8 mouse cellular contexts compared by ENCODE assay signal in genomic region chr3:95659948-95660347, GRCm38 (mm10). TPM values are rescaled to one million over a fixed set of nuclear protein-coding genes. Genes with fewer than 3 reads are reported as not detected.
DNase-seq lines count a peak whose midpoint lies in the region; ATAC-seq and TF ChIP-seq lines count a peak whose summit lies in the region.

No protein-coding gene starts in this region.

- WGBS in heart, embryonic 12.5 days: 1% methylated on average over 8 of the region's 8 CpGs
- WGBS in forebrain, embryonic 15.5 days: 2% methylated on average over 8 of the region's 8 CpGs
- under 1% methylated on average over 8 of the region's 8 CpGs for WGBS in liver, embryonic 16.5 days (ENCODE audit: insufficient replicate concordance)

- no peak for ATAC-seq in heart, embryonic 12.5 days (ENCODE audit: insufficient number of reproducible peaks, low FRiP score)
- no peak for ATAC-seq in forebrain, embryonic 15.5 days (replicated peaks)
- ATAC-seq in liver, embryonic 16.5 days (ENCODE audit: low read depth): no peak

- peaks cover 43% of the 10 kb centered on the region for H3K36me3 ChIP-seq in heart, embryonic 12.5 days
- peaks cover 34 to 50% of the 10 kb centered on the region in 2 experiments for H3K36me3 ChIP-seq in CH12.LX (replicated peaks in 1 of 2; ENCODE audit: control insufficient read depth in 1 of 2, insufficient read depth in 1 of 2, low read length in 1 of 2)
- peaks cover 28% of the 10 kb centered on the region for H3K36me3 ChIP-seq in forebrain, embryonic 15.5 days
- peaks cover 35% of the 10 kb centered on the region for H3K36me3 ChIP-seq in liver, embryonic 16.5 days (ENCODE audit: control insufficient read depth, insufficient read depth)

- H3K4me3 ChIP-seq in heart, embryonic 12.5 days: peak overlapping the region; percentile 99
- H3K4me3 ChIP-seq in CH12.LX (replicated peaks in 1 of 3; ENCODE audit: low read depth in 2 of 3, low read length in 2 of 3, poor library complexity in 1 of 3): peak overlapping the region; percentile 91 to 98 (median 91)
- peak overlapping the region; percentile 80 for H3K4me3 ChIP-seq in forebrain, embryonic 15.5 days
- peak overlapping the region; percentile 99 for H3K4me3 ChIP-seq in liver, embryonic 16.5 days (ENCODE audit: low read depth, low read length)

- dilution Hi-C loops in CH12.LX (cut with MboI; ENCODE audit: extremely low pct_ligation_motif_present, extremely low pct_unique_long_range_greater_than_20kb, low sequenced_read_pairs): no loop called here

- intact Hi-C loops in heart, postnatal 25 days (cut with DNase I): no loop called here
- intact Hi-C loops in gastrocnemius, postnatal 36 days (cut with DNase I): loop anchor here (1.0 kb wide), 1 partner anchor 16 kb away; no protein-coding TSS in a partner anchor

- no peak for TF ChIP-seq CTCF in CH12.LX (conservative IDR thresholded peaks at IDR 0.05 in 1 of 2, IDR thresholded peaks at IDR 0.05 in 1 of 2; ENCODE audit: low read depth in 2 of 2, low read length in 2 of 2)

- no peaks in the 10 kb centered on the region for H3K9me3 ChIP-seq in heart, embryonic 12.5 days (replicated peaks)
- no peaks in the 10 kb centered on the region for H3K9me3 ChIP-seq in CH12.LX (replicated peaks; ENCODE audit: low read length)
- H3K9me3 ChIP-seq in forebrain, embryonic 15.5 days: no peaks in the 10 kb centered on the region
- no peaks in the 10 kb centered on the region for H3K9me3 ChIP-seq in liver, embryonic 16.5 days (replicated peaks; ENCODE audit: control insufficient read depth, low read length)

- in situ Hi-C loops in CH12.LX (cut with MboI; ENCODE audit: low pct_ligation_motif_present, low pct_unique_long_range_greater_than_20kb, low sequenced_read_pairs): loop anchor here (10.0 kb wide), 1 partner anchor 565 kb away; the partner anchor contains the start of genes Hist2h2ac and Hist2h2be

- H3K79me2 ChIP-seq in CH12.LX (replicated peaks; ENCODE audit: control insufficient read depth, extremely low read depth, insufficient read depth, poor library complexity, severe bottlenecking): peaks cover 59% of the 10 kb centered on the region

- no peak for TF ChIP-seq RAD21 in CH12.LX (IDR thresholded peaks at IDR 0.05; ENCODE audit: low read depth, low read length)

- peak overlapping the region; percentile 100 for H3K9ac ChIP-seq in heart, embryonic 12.5 days
- H3K9ac ChIP-seq in CH12.LX (ENCODE audit: insufficient read depth, low read depth): peak overlapping the region; percentile 97
- peak overlapping the region; percentile 99 for H3K9ac ChIP-seq in forebrain, embryonic 15.5 days (replicated peaks)
- peak overlapping the region; percentile 99 for H3K9ac ChIP-seq in liver, embryonic 16.5 days (ENCODE audit: low read depth, low read length)

- peak overlapping the region; percentile 91 for H3K4me2 ChIP-seq in heart, embryonic 12.5 days
- H3K4me2 ChIP-seq in CH12.LX (ENCODE audit: insufficient read depth, low read depth, poor library complexity, severe bottlenecking): peak overlapping the region; percentile 93
- H3K4me2 ChIP-seq in forebrain, embryonic 15.5 days (replicated peaks): peak overlapping the region; percentile 79
- peak overlapping the region; percentile 83 for H3K4me2 ChIP-seq in liver, embryonic 16.5 days (ENCODE audit: low read depth, low read length)

- peaks cover 38% of the 10 kb centered on the region for H3K4me1 ChIP-seq in heart, embryonic 12.5 days (replicated peaks)
- peaks cover 11 to 53% of the 10 kb centered on the region in 2 experiments for H3K4me1 ChIP-seq in CH12.LX (ENCODE audit: control insufficient read depth in 1 of 2, insufficient read depth in 2 of 2)
- H3K4me1 ChIP-seq in forebrain, embryonic 15.5 days: peaks cover 45% of the 10 kb centered on the region
- peaks cover 52% of the 10 kb centered on the region for H3K4me1 ChIP-seq in liver, embryonic 16.5 days (ENCODE audit: control insufficient read depth, low read depth, low read length)

- TF ChIP-seq EP300 in CH12.LX (IDR thresholded peaks at IDR 0.05; ENCODE audit: low read length): no peak

- H3K27ac ChIP-seq in heart, embryonic 12.5 days (ENCODE audit: poor library complexity, severe bottlenecking): peak overlapping the region; percentile 98
- peak overlapping the region; percentile 84 for H3K27ac ChIP-seq in CH12.LX (ENCODE audit: insufficient read depth, low read depth)
- peak overlapping the region; percentile 98 for H3K27ac ChIP-seq in forebrain, embryonic 15.5 days (replicated peaks)
- H3K27ac ChIP-seq in liver, embryonic 16.5 days (ENCODE audit: low read length): peak overlapping the region; percentile 97

- TF ChIP-seq POLR2A in CH12.LX (IDR thresholded peaks at IDR 0.05; ENCODE audit: low read depth, low read length): no peak

- DNase-seq in heart, postnatal 25 days (ENCODE audit: low spot score): no peak
- no peak for DNase-seq in CH12.LX (ENCODE audit: extremely low read depth)
- no peak for DNase-seq in Muller cell, postnatal 12 days (ENCODE audit: inconsistent ontology term)
- DNase-seq in spleen, postnatal 4 days (ENCODE audit: low spot score in 2 of 2): no peak
- no peak for DNase-seq in gastrocnemius, postnatal 36 days

- no peaks in the 10 kb centered on the region for H3K27me3 ChIP-seq in heart, embryonic 12.5 days (replicated peaks)
- H3K27me3 ChIP-seq in CH12.LX (replicated peaks): no peaks in the 10 kb centered on the region
- no peaks in the 10 kb centered on the region for H3K27me3 ChIP-seq in forebrain, embryonic 15.5 days
- no peaks in the 10 kb centered on the region for H3K27me3 ChIP-seq in liver, embryonic 16.5 days (ENCODE audit: control insufficient read depth, insufficient read depth, low read depth, low read length)

TF ChIP-seq in CH12.LX, 34 proteins besides CTCF, POLR2A, EP300 and RAD21:
- TF ChIP-seq HCFC1 (IDR thresholded peaks at IDR 0.05; ENCODE audit: low read depth, low read length): no peak; the same call in 1 of the 2 replicates
- TF ChIP-seq ZMIZ1 (IDR thresholded peaks at IDR 0.05; ENCODE audit: low read depth, low read length): peak; percentile 66; the same call in 1 of the 2 replicates
- peak; percentile 7; the same call in 1 of the 2 replicates for TF ChIP-seq UBTF (IDR thresholded peaks at IDR 0.05; ENCODE audit: low read depth, low read length)
- TF ChIP-seq SIN3A (IDR thresholded peaks at IDR 0.05; ENCODE audit: low read length): peak; percentile 15; the same call in 1 of the 2 replicates
- TF ChIP-seq E2F4 (IDR thresholded peaks at IDR 0.05; ENCODE audit: insufficient replicate concordance, low read depth, low read length): no peak
- TF ChIP-seq CHD1 (IDR thresholded peaks at IDR 0.05; ENCODE audit: low read depth, low read length): peak; percentile 77; the same call in 1 of the 2 replicates

RNA-seq across cellular contexts. Expression of gene Mcl1, which starts 1.4 kb away (rescaled TPM):
- 65.2 and 66.9 TPM in 2 replicates for polyA plus RNA-seq in heart, embryonic 12.5 days (2016; fragmentation: Nextera tagmentation; extraction: Ambion mirVana)
- 100 to 1,000 TPM; 128 to 152 TPM for total RNA-seq in heart, postnatal 25 days (2021)
- 95.9 and 114 TPM in 2 replicates for total RNA-seq in CH12.LX (2012; rRNA removed)
- total RNA-seq in CH12.LX (2014; rRNA removed): 223 and 225 TPM in 2 replicates
- 188 and 197 TPM in 2 replicates for polyA plus RNA-seq in CH12.LX (2012; ENCODE audit: insufficient read length, low read depth)
- 48.1 and 52.4 TPM in 2 replicates for polyA plus RNA-seq in forebrain, embryonic 15.5 days (2015; fragmentation: Nextera tagmentation; extraction: Ambion mirVana)
- polyA plus RNA-seq in liver, embryonic 16.5 days (2015; fragmentation: Nextera tagmentation; extraction: Ambion mirVana): 11.1 and 14.5 TPM in 2 replicates
- total RNA-seq in gastrocnemius, postnatal 36 days (2021): 100 to 1,000 TPM; 109 to 130 TPM

RNA-seq across cellular contexts. Expression of gene Adamtsl4, which starts 27.8 kb away (rescaled TPM):
- 4.3 and 4.9 TPM in 2 replicates for polyA plus RNA-seq in heart, embryonic 12.5 days (2016; fragmentation: Nextera tagmentation; extraction: Ambion mirVana)
- 10 to 100 TPM; 52.6 to 64.6 TPM for total RNA-seq in heart, postnatal 25 days (2021)
- total RNA-seq in CH12.LX (2012; rRNA removed): 0.85 and 1.1 TPM in 2 replicates
- total RNA-seq in CH12.LX (2014; rRNA removed): not detected in 2 replicates
- polyA plus RNA-seq in CH12.LX (2012; ENCODE audit: insufficient read length, low read depth): 0.10 TPM in 1 of 2 replicates, not detected in the other
- 0.45 and 0.56 TPM in 2 replicates for polyA plus RNA-seq in forebrain, embryonic 15.5 days (2015; fragmentation: Nextera tagmentation; extraction: Ambion mirVana)
- polyA plus RNA-seq in liver, embryonic 16.5 days (2015; fragmentation: Nextera tagmentation; extraction: Ambion mirVana): 0.74 and 0.83 TPM in 2 replicates
- total RNA-seq in gastrocnemius, postnatal 36 days (2021): 10 to 100 TPM; 25.7 to 41.2 TPM

RNA-seq across cellular contexts. Expression of gene Ensa, which starts 35.2 kb away (rescaled TPM):
- polyA plus RNA-seq in heart, embryonic 12.5 days (2016; fragmentation: Nextera tagmentation; extraction: Ambion mirVana): 50.8 and 51.4 TPM in 2 replicates
- 10 to 100 TPM; 67.4 to 72.2 TPM for total RNA-seq in heart, postnatal 25 days (2021)
- total RNA-seq in CH12.LX (2012; rRNA removed) (51.5 and 53.9 TPM in 2 replicates), CH12.LX (2014; rRNA removed) (57.8 and 60.8 TPM in 2 replicates)
- 58.4 and 62.6 TPM in 2 replicates for polyA plus RNA-seq in CH12.LX (2012; ENCODE audit: insufficient read length, low read depth)
- polyA plus RNA-seq in forebrain, embryonic 15.5 days (2015; fragmentation: Nextera tagmentation; extraction: Ambion mirVana): 112 and 121 TPM in 2 replicates
- polyA plus RNA-seq in liver, embryonic 16.5 days (2015; fragmentation: Nextera tagmentation; extraction: Ambion mirVana): 32.8 and 33.4 TPM in 2 replicates
- total RNA-seq in gastrocnemius, postnatal 36 days (2021): 10 to 100 TPM; 85.6 to 96.1 TPM
